Mouse (Mus musculus) heart, adult 2 months (tissue): ENCODE measurements around the gene Oaz1.

Experiments
- CTCF ChIP-seq: fragments of 200-600 bp; IDR thresholded peaks from 2 replicates; pipeline ENCODE4 v1.8.1; 2022; ENCODE audit warnings: antibody characterized with exemption, mild to moderate bottlenecking, moderate library complexity
- POLR2A ChIP-seq: fragments of 200-500 bp; IDR thresholded peaks from 2 replicates; pipeline ENCODE4 v1.6.1; 2011; ENCODE audit warnings: mild to moderate bottlenecking, low read depth, low read length, control low read depth; ENCODE audit not compliant: insufficient read depth

DNA sequence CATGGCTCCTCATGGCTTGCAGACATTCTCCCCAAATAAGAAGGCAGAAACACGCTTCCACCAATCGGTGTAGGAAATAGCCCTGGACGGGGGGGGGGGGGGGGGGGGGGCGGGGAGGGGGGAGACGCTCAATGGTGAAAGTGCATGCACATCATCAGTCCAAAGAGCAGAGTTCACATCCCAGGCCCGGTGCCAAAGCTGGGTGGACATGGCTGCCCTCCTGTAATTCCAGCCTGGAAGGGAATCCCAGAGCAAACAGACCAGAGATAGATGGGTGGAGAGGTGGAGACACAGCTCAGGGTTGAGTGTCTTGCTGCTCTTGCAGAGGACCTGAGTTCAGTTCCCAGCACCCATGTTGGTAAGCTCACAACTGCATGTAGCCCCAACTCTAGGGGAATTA, 44.5 kb downstream of the Oaz1 start:
- TF ChIP-seq POLR2A (no peak), CTCF (no peak)
